Mouse (Mus musculus): ENCODE results near the gene Hey2. TPM values are rescaled to one million over a fixed set of nuclear protein-coding genes. Genes with fewer than 3 reads are reported as not detected.

The Hey2 gene
- polyA plus RNA-seq, 1 experiment from 2014 or later = 4.3 TPM

Other genes starting within 250 kb of the Hey2 start
- gene Trmt11, start 242.1 kb downstream of the Hey2 start, polyA plus RNA-seq (2014; fragmentation: Nextera tagmentation; extraction: Ambion mirVana) = 32.8 and 42.8 TPM in 2 replicates
- gene Hint3, start 213.2 kb downstream of the Hey2 start, polyA plus RNA-seq (2014; fragmentation: Nextera tagmentation; extraction: Ambion mirVana) = 24.0 and 26.2 TPM in 2 replicates
- gene Ncoa7, start 39.5 kb downstream of the Hey2 start, polyA plus RNA-seq (2014; fragmentation: Nextera tagmentation; extraction: Ambion mirVana) = 16.8 and 19.1 TPM in 2 replicates